Mouse (Mus musculus) MEL (cell line): ENCODE measurements at regions not wholly inside any gene's neighbourhood (a gene's known extent, or its start where the extent isn't known, plus 50 kb on each side); places are given as distances from the start of the nearest gene placed in this dataset.

Source experiments
- DNase-seq: peaks from one replicate; pipeline ENCODE4 v3.0.0; 2011; ENCODE audit warnings: low read depth, low spot score
- H3K27ac ChIP-seq: 2 replicates; pipeline ENCODE4 v1.5.1; 2012; ENCODE audit warnings: low read depth, mild to moderate bottlenecking, control low read depth, low read length, moderate library complexity; ENCODE audit not compliant: control insufficient read depth
- H3K27me3 ChIP-seq, 2 experiments: fragments of 150-350 bp in 1 of 2; sonication (generic) in 1 of 2; 2 replicates each; pipeline ENCODE4 v1.6.1; 2012; ENCODE audit warnings: low read length in 2 of 2, mild to moderate bottlenecking in 2 of 2, improper control_type of control experiment in 1 of 2, moderate library complexity in 1 of 2; ENCODE audit not compliant: insufficient read depth in 2 of 2, control insufficient read depth in 1 of 2
- H3K36me3 ChIP-seq, 2 experiments: 2 replicates each; pipeline ENCODE4 v1.6.1; 2012 to 2014; ENCODE audit warnings: low read length in 2 of 2, improper control_type of control experiment in 1 of 2, inconsistent platforms in 1 of 2, mild to moderate bottlenecking in 1 of 2; ENCODE audit not compliant: insufficient read depth in 2 of 2, control insufficient read depth in 1 of 2
- H3K4me1 ChIP-seq, 2 experiments: fragments of 150-350 bp in 1 of 2; sonication (generic) in 1 of 2; 2 replicates each; pipeline ENCODE4 v1.6.1; 2012; ENCODE audit warnings: low read length in 2 of 2, improper control_type of control experiment in 1 of 2, mild to moderate bottlenecking in 1 of 2; ENCODE audit not compliant: insufficient read depth in 2 of 2, control insufficient read depth in 1 of 2
- H3K4me3 ChIP-seq, 2 experiments: fragments of 150-350 bp in 1 of 2; sonication (generic) in 1 of 2; 2 replicates each; pipeline ENCODE4 v1.5.1; 2012; ENCODE audit warnings: low read depth in 2 of 2, low read length in 2 of 2, mild to moderate bottlenecking in 2 of 2, moderate library complexity in 2 of 2, control low read depth in 1 of 2, improper control_type of control experiment in 1 of 2; ENCODE audit not compliant: control insufficient read depth in 1 of 2, insufficient read depth in 1 of 2
- H3K79me2 ChIP-seq: 2 replicates; pipeline ENCODE4 v1.6.1; 2012; ENCODE audit warnings: mild to moderate bottlenecking, low read length, moderate library complexity; ENCODE audit not compliant: control insufficient read depth, poor library complexity, insufficient read depth
- H3K9ac ChIP-seq: 2 replicates; pipeline ENCODE4 v1.6.1; 2012; ENCODE audit warnings: low read depth, mild to moderate bottlenecking, control low read depth, low read length, moderate library complexity; ENCODE audit not compliant: control insufficient read depth, poor library complexity, severe bottlenecking
- H3K9me3 ChIP-seq: fragments of 150-350 bp; sonication (generic); replicated peaks from 2 replicates; pipeline ENCODE4 v1.6.1; 2012; ENCODE audit warnings: mild to moderate bottlenecking, low read length, improper control_type of control experiment, moderate library complexity; ENCODE audit not compliant: insufficient read depth
- BHLHE40 ChIP-seq: IDR thresholded peaks from 2 replicates; pipeline ENCODE4 v1.6.1; 2012; ENCODE audit warnings: low read depth, mild to moderate bottlenecking, inconsistent platforms, low read length, improper control_type of control experiment, borderline replicate concordance
- CHD1 ChIP-seq: IDR thresholded peaks from 2 replicates; pipeline ENCODE4 v1.6.1; 2012; ENCODE audit warnings: low read depth, mild to moderate bottlenecking, inconsistent platforms, low read length, improper control_type of control experiment
- CHD2 ChIP-seq: IDR thresholded peaks from 2 replicates; pipeline ENCODE4 v1.6.1; 2011; ENCODE audit warnings: low read length, improper control_type of control experiment
- ELF1 ChIP-seq: IDR thresholded peaks from 2 replicates; pipeline ENCODE4 v1.6.1; 2014; ENCODE audit warnings: low read depth, mild to moderate bottlenecking, inconsistent platforms, low read length, improper control_type of control experiment, moderate library complexity
- EP300 ChIP-seq, 2 experiments: IDR thresholded peaks; 2 replicates each; pipeline ENCODE4 v1.6.1; 2011; ENCODE audit warnings: improper control_type of control experiment in 2 of 2, low read length in 2 of 2, low read depth in 1 of 2, mild to moderate bottlenecking in 1 of 2
- ETS1 ChIP-seq: IDR thresholded peaks from 2 replicates; pipeline ENCODE4 v1.6.1; 2012; ENCODE audit warnings: low read depth, mild to moderate bottlenecking, inconsistent platforms, low read length, improper control_type of control experiment, moderate library complexity
- GATA1 ChIP-seq: IDR thresholded peaks from 2 replicates; pipeline ENCODE4 v1.6.1; 2011; ENCODE audit warnings: low read depth, low read length, improper control_type of control experiment
- HCFC1 ChIP-seq: IDR thresholded peaks from 2 replicates; pipeline ENCODE4 v1.6.1; 2012; ENCODE audit warnings: low read depth, mild to moderate bottlenecking, inconsistent platforms, low read length, improper control_type of control experiment, moderate library complexity
- JUND ChIP-seq: IDR thresholded peaks from 2 replicates; pipeline ENCODE4 v1.6.1; 2011; ENCODE audit warnings: low read depth, mild to moderate bottlenecking, improper control_type of control experiment, low read length
- KAT2A ChIP-seq: conservative IDR thresholded peaks from 2 replicates; pipeline ENCODE4 v1.6.1; 2012; ENCODE audit warnings: low read depth, low read length, improper control_type of control experiment, inconsistent platforms
- MAX ChIP-seq: IDR thresholded peaks from 2 replicates; pipeline ENCODE4 v1.6.1; 2011; ENCODE audit warnings: low read length, improper control_type of control experiment
- MAZ ChIP-seq: IDR thresholded peaks from 2 replicates; pipeline ENCODE4 v1.6.1; 2012; ENCODE audit warnings: low read depth, mild to moderate bottlenecking, inconsistent platforms, low read length, improper control_type of control experiment
- MYB ChIP-seq: IDR thresholded peaks from 2 replicates; pipeline ENCODE4 v1.6.1; 2011; ENCODE audit warnings: mild to moderate bottlenecking, low read depth, low read length, improper control_type of control experiment
- NRF1 ChIP-seq: IDR thresholded peaks from 2 replicates; pipeline ENCODE4 v1.6.1; 2014; ENCODE audit warnings: low read depth, mild to moderate bottlenecking, inconsistent platforms, low read length, improper control_type of control experiment, moderate library complexity; ENCODE audit not compliant: poor library complexity, insufficient read depth, severe bottlenecking
- POLR2A ChIP-seq, 2 experiments: IDR thresholded peaks; 2 replicates each; pipeline ENCODE4 v1.6.1; 2011 to 2012; ENCODE audit warnings: low read length in 2 of 2, mild to moderate bottlenecking in 2 of 2, control low read depth in 1 of 2, improper control_type of control experiment in 1 of 2, low read depth in 1 of 2, moderate library complexity in 1 of 2; ENCODE audit not compliant: control insufficient read depth in 1 of 2, insufficient read depth in 1 of 2, poor library complexity in 1 of 2
- POLR2AphosphoS5 ChIP-seq: IDR thresholded peaks from 2 replicates; pipeline ENCODE4 v1.6.1; 2012; ENCODE audit warnings: low read depth, borderline replicate concordance, mild to moderate bottlenecking, inconsistent platforms, low read length, moderate library complexity, mixed read lengths
- RCOR1 ChIP-seq: IDR thresholded peaks from 2 replicates; pipeline ENCODE4 v1.6.1; 2012; ENCODE audit warnings: low read depth, mild to moderate bottlenecking, inconsistent platforms, low read length, improper control_type of control experiment
- SMC3 ChIP-seq: IDR thresholded peaks from 2 replicates; pipeline ENCODE4 v1.6.1; 2011; ENCODE audit warnings: low read depth, low read length, improper control_type of control experiment
- TAL1 ChIP-seq: IDR thresholded peaks from 2 replicates; pipeline ENCODE4 v1.6.1; 2012; ENCODE audit warnings: mild to moderate bottlenecking, inconsistent platforms, low read length, moderate library complexity, mixed read lengths
- TCF12 ChIP-seq: IDR thresholded peaks from 2 replicates; pipeline ENCODE4 v1.6.1; 2014; ENCODE audit warnings: low read depth, mild to moderate bottlenecking, inconsistent platforms, low read length, improper control_type of control experiment, moderate library complexity
- UBTF ChIP-seq: IDR thresholded peaks from 2 replicates; pipeline ENCODE4 v1.6.1; 2012; ENCODE audit warnings: low read depth, mild to moderate bottlenecking, inconsistent platforms, low read length, improper control_type of control experiment, moderate library complexity, borderline replicate concordance; ENCODE audit not compliant: insufficient read depth
- USF1 ChIP-seq: IDR thresholded peaks from 2 replicates; pipeline ENCODE4 v1.6.1; 2014; ENCODE audit warnings: low read depth, mild to moderate bottlenecking, inconsistent platforms, low read length, improper control_type of control experiment, moderate library complexity
- USF2 ChIP-seq, 2 experiments: IDR thresholded peaks; 2 replicates each; pipeline ENCODE4 v1.6.1; 2011 to 2012; ENCODE audit warnings: improper control_type of control experiment in 2 of 2, low read length in 2 of 2, borderline replicate concordance in 1 of 2, inconsistent platforms in 1 of 2, low read depth in 1 of 2, mild to moderate bottlenecking in 1 of 2; ENCODE audit not compliant: insufficient read depth in 1 of 2
- ZC3H11A ChIP-seq: IDR thresholded peaks from 2 replicates; pipeline ENCODE4 v1.6.1; 2012; ENCODE audit warnings: low read depth, mild to moderate bottlenecking, inconsistent platforms, low read length, improper control_type of control experiment
- ZKSCAN1 ChIP-seq: IDR thresholded peaks from 2 replicates; pipeline ENCODE4 v1.6.1; 2012; ENCODE audit warnings: low read depth, mild to moderate bottlenecking, inconsistent platforms, low read length, improper control_type of control experiment, moderate library complexity
- ZNF384 ChIP-seq: IDR thresholded peaks from 2 replicates; pipeline ENCODE4 v1.6.1; 2012; ENCODE audit warnings: low read depth, mild to moderate bottlenecking, inconsistent platforms, low read length, improper control_type of control experiment

- H3K79me2 ChIP-seq = no peaks in the 10 kb centered on the region
- H3K4me1 ChIP-seq = no peaks in the 10 kb centered on the region
- H3K27ac ChIP-seq = no peak overlapping the region
- H3K27me3 ChIP-seq = no peaks in the 10 kb centered on the region
- H3K36me3 ChIP-seq = no peaks in the 10 kb centered on the region
- no peak for DNase-seq
- no peak overlapping the region for H3K9ac ChIP-seq
- no peak overlapping the region for H3K4me3 ChIP-seq
- no peak for TF ChIP-seq POLR2A (IDR thresholded peaks at IDR 0.05; ENCODE audit: control insufficient read depth in 1 of 2, insufficient read depth in 1 of 2, low read depth in 1 of 2, low read length in 2 of 2, poor library complexity in 1 of 2)
- TF ChIP-seq CHD1 = no peak
- no peak for TF ChIP-seq MYB
- no peak for TF ChIP-seq MAX
- TF ChIP-seq RCOR1 = no peak
- TF ChIP-seq CHD2 = no peak
- no peak for TF ChIP-seq HCFC1
- TF ChIP-seq ZNF384 = no peak
- TF ChIP-seq ZC3H11A = no peak
- TF ChIP-seq GATA1 = no peak
- no peak for TF ChIP-seq KAT2A
- no peak for TF ChIP-seq SMC3
- TF ChIP-seq EP300 (IDR thresholded peaks at IDR 0.05; ENCODE audit: low read depth in 1 of 2, low read length in 2 of 2) = no peak
- TF ChIP-seq USF2 (IDR thresholded peaks at IDR 0.05; ENCODE audit: borderline replicate concordance in 1 of 2, insufficient read depth in 1 of 2, low read depth in 1 of 2, low read length in 2 of 2) = no peak
- TF ChIP-seq TAL1 = no peak
- TF ChIP-seq UBTF = no peak
- no peak for TF ChIP-seq TCF12
- H3K9me3 ChIP-seq = no peaks in the 10 kb centered on the region
Measured at GRCm38 (mm10) chr4:55207749-55208385, 142.0 kb upstream of the Rad23b start.

GRCm38 (mm10) chr4:55208386-55209345 is 141.2 kb upstream of the Rad23b start:
- H3K9ac ChIP-seq = no peak overlapping the region
- no peaks in the 10 kb centered on the region for H3K4me1 ChIP-seq
- no peaks in the 10 kb centered on the region for H3K9me3 ChIP-seq
- no peak for DNase-seq
- no peaks in the 10 kb centered on the region for H3K36me3 ChIP-seq
- H3K4me3 ChIP-seq = no peak overlapping the region
- H3K79me2 ChIP-seq = no peaks in the 10 kb centered on the region
- no peaks in the 10 kb centered on the region for H3K27me3 ChIP-seq
- H3K27ac ChIP-seq = no peak overlapping the region
- TF ChIP-seq SMC3 = no peak
- TF ChIP-seq MAX = no peak
- TF ChIP-seq BHLHE40 = no peak
- no peak for TF ChIP-seq POLR2AphosphoS5
- no peak for TF ChIP-seq USF2 (IDR thresholded peaks at IDR 0.05; ENCODE audit: borderline replicate concordance in 1 of 2, insufficient read depth in 1 of 2, low read depth in 1 of 2, low read length in 2 of 2)
- TF ChIP-seq USF1 = no peak
- TF ChIP-seq JUND = no peak
- no peak for TF ChIP-seq ETS1
- no peak for TF ChIP-seq GATA1
- TF ChIP-seq ELF1 = no peak
- no peak for TF ChIP-seq UBTF
- no peak for TF ChIP-seq ZKSCAN1
- no peak for TF ChIP-seq CHD1
- TF ChIP-seq MAZ = no peak
- no peak for TF ChIP-seq NRF1
- no peak for TF ChIP-seq ZNF384
